Mouse (Mus musculus): Measurements from ENCODE around the gene Gm14406.
"Not testable (repeated sequence)": the region's sequence is repeated elsewhere in the genome, so short reads cannot be mapped to it uniquely, and the experiment has no call there.

Gm14406 gene

DNA sequence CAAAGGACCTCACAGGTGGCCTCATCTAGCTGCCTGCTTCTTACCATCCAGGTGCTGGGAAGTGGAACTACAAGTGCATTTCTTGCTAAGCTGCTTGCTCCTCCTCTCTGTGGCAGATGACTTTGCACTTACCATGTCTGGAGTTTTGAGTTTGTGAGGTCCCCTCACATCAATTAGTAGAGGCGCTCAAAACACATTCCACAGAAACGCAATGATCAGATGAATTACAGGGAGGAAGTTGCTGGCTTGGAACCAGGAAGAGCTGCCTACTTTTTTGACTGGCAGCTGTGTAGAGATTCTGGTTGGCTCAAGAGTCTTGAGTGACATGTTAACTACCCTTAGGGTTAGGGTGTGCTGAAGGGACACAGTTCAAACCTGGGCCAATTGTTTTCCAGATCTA is at the start of gene Gm14406:
Gm14406 (minus strand) TSS at position 213 of the 400 bp plus-strand sequence.
- not testable (repeated sequence) for DNase-seq

GRCm38 (mm10) chr2:177575141-177575540 is 2.9 kb downstream of the Gm14406 start:
- not testable (repeated sequence) for DNase-seq

DNA sequence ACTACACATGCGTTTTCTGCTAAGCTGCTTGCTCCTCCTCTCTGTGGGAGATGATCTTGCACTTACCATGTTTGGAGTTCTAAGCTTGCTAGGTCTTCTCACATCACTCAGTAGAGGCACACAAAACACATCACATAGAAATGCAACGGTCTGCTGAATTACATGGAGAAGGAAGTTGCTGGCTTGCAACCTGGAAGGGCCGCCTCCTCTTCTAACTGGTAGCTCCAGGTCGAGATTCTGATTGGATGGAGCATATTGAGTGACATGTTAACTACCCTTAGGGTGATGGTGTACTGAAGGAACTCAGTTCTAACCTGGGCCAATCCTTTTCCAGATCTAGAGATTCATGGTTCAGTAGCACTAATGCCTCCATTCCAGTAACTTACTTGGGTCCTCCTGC is 18.6 kb downstream of the Gm14406 start:
- not testable (repeated sequence) for DNase-seq

GRCm38 (mm10) chr2:177555261-177555660 is 22.7 kb downstream of the Gm14406 start:
- not testable (repeated sequence) for DNase-seq

DNA sequence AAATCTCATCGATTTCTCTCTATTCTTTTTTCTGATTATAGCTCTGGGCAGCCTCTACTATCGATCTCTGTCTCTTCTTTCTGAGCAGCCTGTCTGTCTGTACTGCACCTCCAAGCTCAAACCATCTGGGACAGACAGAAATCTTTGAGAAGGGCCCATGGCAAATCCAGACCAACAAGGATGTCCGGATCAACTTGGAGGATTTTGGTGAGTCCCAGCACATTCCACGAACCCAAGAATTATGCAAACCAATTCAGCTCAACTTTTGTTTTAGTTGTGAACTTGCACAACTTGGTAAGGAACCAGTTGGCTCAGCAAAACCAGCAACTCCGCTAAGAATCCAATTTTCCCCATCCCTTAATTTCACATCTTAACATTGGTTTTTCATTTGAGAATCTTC is 40.3 kb downstream of the Gm14406 start:
- DNase-seq: not testable (repeated sequence)

DNA sequence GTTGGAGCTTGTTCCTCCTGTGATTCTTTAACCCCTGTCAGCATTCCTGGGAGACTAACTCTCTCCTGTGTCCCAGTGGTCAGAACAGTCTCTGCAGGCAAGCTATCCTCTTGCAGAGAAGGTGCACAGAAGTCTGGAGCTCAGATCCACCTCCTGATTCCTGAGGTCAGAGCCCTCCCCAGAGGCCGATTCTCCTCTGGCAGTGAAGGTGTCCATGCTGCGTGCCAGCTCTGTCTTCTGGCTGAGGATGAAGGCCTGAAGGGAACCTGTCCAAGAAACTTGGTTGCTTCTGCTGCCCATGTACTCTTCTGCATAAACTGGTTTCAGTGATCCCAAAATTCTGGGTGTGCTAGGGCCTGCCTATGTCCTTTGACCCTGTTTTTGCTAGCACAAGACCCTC is 40.9 kb downstream of the Gm14406 start:
- DNase-seq: not testable (repeated sequence)

DNA sequence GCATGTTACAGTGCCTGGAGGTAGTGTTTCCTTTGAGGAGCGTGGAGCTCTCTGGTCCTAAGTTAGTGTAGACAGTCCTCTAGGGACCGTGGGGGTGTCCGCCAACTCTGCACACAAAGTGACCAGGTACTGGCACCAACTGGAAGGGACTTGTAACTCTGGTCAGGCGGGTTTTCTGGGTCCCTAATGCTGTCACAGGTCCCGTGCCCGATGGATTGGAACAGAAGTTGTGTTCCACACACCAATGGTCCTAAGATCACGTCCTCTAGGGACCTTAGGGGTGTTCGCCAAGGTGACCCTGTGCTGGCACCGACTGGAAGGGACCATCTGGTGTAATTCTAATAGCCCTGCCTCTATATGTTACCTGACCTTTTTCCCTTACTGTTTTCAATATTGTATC is 42.1 kb downstream of the Gm14406 start:
- no peak for DNase-seq

DNA sequence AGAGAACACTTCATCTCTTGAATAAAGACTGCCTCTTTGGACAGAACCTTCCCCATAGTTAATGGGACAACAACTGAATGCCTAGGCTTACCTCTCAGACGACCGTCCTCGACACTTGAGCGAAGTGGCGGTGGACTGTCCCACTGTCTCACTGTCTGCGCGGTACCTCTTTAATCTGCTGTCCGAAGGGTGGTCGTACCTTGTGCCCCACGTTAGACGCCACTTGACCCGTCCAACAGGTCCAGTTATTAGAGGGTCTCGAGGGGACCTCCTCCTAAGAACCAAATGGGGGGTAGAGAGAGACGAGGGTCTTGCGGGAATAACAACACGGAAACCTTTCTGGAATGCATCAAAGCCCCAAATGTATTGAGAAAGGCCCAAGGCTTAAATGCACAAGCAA is 53.8 kb downstream of the Gm14406 start:
- DNase-seq: not testable (repeated sequence)

GRCm38 (mm10) chr2:177523674-177524073 is 54.3 kb downstream of the Gm14406 start:
- DNase-seq: not testable (repeated sequence)

- DNase-seq: no peak
Observed at GRCm38 (mm10) chr2:177523061-177523460, 54.9 kb downstream of the Gm14406 start.

GRCm38 (mm10) chr2:177520035-177520434 is 58.0 kb downstream of the Gm14406 start:
- DNase-seq: no peak
